Mouse (Mus musculus) gastrocnemius, adult 2 months (tissue): Measurements from ENCODE around the gene Hkdc1. TPM values are rescaled to one million over a fixed set of nuclear protein-coding genes. Genes with fewer than 3 reads are reported as not detected.
A peak's percentile ranks its signal among the peaks of the same experiment; 100 is the strongest.

Experiments used
- DNase-seq: peaks from one replicate; pipeline ENCODE4 v3.0.0; 2022
- H3K27ac ChIP-seq: fragments of 200-600 bp; 2 replicates; pipeline ENCODE4 v1.8.1; 2022; ENCODE audit warnings: mild to moderate bottlenecking
- H3K4me3 ChIP-seq: fragments of 200-600 bp; 2 replicates; pipeline ENCODE4 v1.8.1; 2022; ENCODE audit warnings: mild to moderate bottlenecking, moderate library complexity
- CTCF ChIP-seq: fragments of 200-600 bp; IDR thresholded peaks from 2 replicates; pipeline ENCODE4 v1.8.1; 2022; ENCODE audit warnings: antibody characterized with exemption, mild to moderate bottlenecking, moderate library complexity
- intact Hi-C: fragments of 180-260 bp; cut with DNase I; formaldehyde crosslinking; loops from one replicate; pipeline ENCODE4 v1.15.1; 2025
- total RNA-seq, 2 experiments: library from RNA; stranded (reverse); gene quantifications; 2 replicates each; pipeline ENCODE4 v1.2.3; 2021

The Hkdc1 gene
- total RNA-seq, 2 experiments from 2014 or later: not detected

GRCm38 (mm10) chr10:62344004-62344752, 78.1 kb downstream of the Hkdc1 start:
- H3K27ac ChIP-seq: no peak overlapping the region
- intact Hi-C loops: no loop called here
- no peak for TF ChIP-seq CTCF
- no peak overlapping the region for H3K4me3 ChIP-seq
- no peak for DNase-seq

GRCm38 (mm10) chr10:62342512-62342911, 79.8 kb downstream of the Hkdc1 start:
- Histone ChIP-seq H3K4me3 (no peak overlapping the region), H3K27ac (no peak overlapping the region)
- intact Hi-C loops: no loop called here
- no peak for DNase-seq
- TF ChIP-seq CTCF: no peak

GRCm38 (mm10) chr10:62341956-62342355, 80.3 kb downstream of the Hkdc1 start:
- no peak for TF ChIP-seq CTCF
- intact Hi-C loops: no loop called here
- no peak overlapping the region for H3K27ac ChIP-seq
- no peak overlapping the region for H3K4me3 ChIP-seq
- DNase-seq: no peak

GRCm38 (mm10) chr10:62340991-62341390, 81.3 kb downstream of the Hkdc1 start:
- DNase-seq: no peak
- intact Hi-C loops: no loop called here
- TF ChIP-seq CTCF: no peak
- H3K4me3 ChIP-seq: peak overlapping the region; percentile 85
- H3K27ac ChIP-seq: peak overlapping the region; percentile 86

- peak; percentile 98 for DNase-seq
- TF ChIP-seq CTCF: no peak
- Histone ChIP-seq H3K27ac (peak overlapping the region; percentile 86), H3K4me3 (peak overlapping the region; percentile 85)
- intact Hi-C loops: no loop called here
Measured at GRCm38 (mm10) chr10:62340095-62340731, 82.1 kb downstream of the Hkdc1 start.

- intact Hi-C loops: no loop called here
- peak; percentile 46 for DNase-seq
- Histone ChIP-seq H3K4me3 (peak overlapping the region; percentile 85), H3K27ac (peak overlapping the region; percentile 86)
- TF ChIP-seq CTCF: no peak
Measured at GRCm38 (mm10) chr10:62339211-62340094, 82.8 kb downstream of the Hkdc1 start.

- intact Hi-C loops: no loop called here
- H3K27ac ChIP-seq: peak overlapping the region; percentile 86
- TF ChIP-seq CTCF: no peak
- no peak for DNase-seq
- peak overlapping the region; percentile 85 for H3K4me3 ChIP-seq
Measured at GRCm38 (mm10) chr10:62338626-62339025, 83.7 kb downstream of the Hkdc1 start.

GRCm38 (mm10) chr10:62338176-62338575, 84.1 kb downstream of the Hkdc1 start:
- H3K27ac ChIP-seq: peak overlapping the region; percentile 86
- DNase-seq: no peak
- peak overlapping the region; percentile 85; the same call in 1 of the 2 replicates for H3K4me3 ChIP-seq
- TF ChIP-seq CTCF: no peak
- intact Hi-C loops: no loop called here

GRCm38 (mm10) chr10:62336601-62337578, 85.4 kb downstream of the Hkdc1 start:
- intact Hi-C loops: no loop called here
- 0 out of 2 replicates have a peak overlapping the region, but pooled peaks have one; percentile 11 for H3K4me3 ChIP-seq
- no peak for TF ChIP-seq CTCF
- DNase-seq: no peak
- H3K27ac ChIP-seq: peak overlapping the region; percentile 86

GRCm38 (mm10) chr10:62335423-62335776, 86.9 kb downstream of the Hkdc1 start:
- TF ChIP-seq CTCF: no peak
- H3K4me3 ChIP-seq: no peak overlapping the region
- intact Hi-C loops: no loop called here
- no peak for DNase-seq
- no peak overlapping the region for H3K27ac ChIP-seq

- DNase-seq: no peak
- Histone ChIP-seq H3K4me3 (no peak overlapping the region), H3K27ac (no peak overlapping the region)
- TF ChIP-seq CTCF: no peak
- intact Hi-C loops: no loop called here
Measured at GRCm38 (mm10) chr10:62334686-62335422, 87.4 kb downstream of the Hkdc1 start.
